Mouse (Mus musculus) lung, embryonic 16.5 days (tissue): ENCODE data around the gene Csrnp2. TPM values are rescaled to one million over a fixed set of nuclear protein-coding genes. Genes with fewer than 3 reads are reported as not detected.
"Not testable (repeated sequence)": the region's sequence is repeated elsewhere in the genome, so short reads cannot be mapped to it uniquely, and the experiment has no call there.

ENCODE experiments used
- ATAC-seq: fragments of 200-750 bp; cut with Nextera tagmentation; 2 replicates; pipeline ENCODE4 v1.8.0; 2017; ENCODE audit warnings: low read depth, mild to moderate bottlenecking, moderate library complexity
- H3K27ac ChIP-seq: fragments of 300-500 bp; sonication (generic); 2 replicates; pipeline ENCODE4 v1.5.1; 2014; ENCODE audit warnings: mild to moderate bottlenecking, control low read depth, low read length
- H3K27me3 ChIP-seq: fragments of 300-500 bp; sonication (generic); 2 replicates; pipeline ENCODE4 v1.6.1; 2014; ENCODE audit warnings: low read depth, low read length, mixed read lengths; ENCODE audit not compliant: control insufficient read depth, insufficient read depth
- H3K36me3 ChIP-seq: fragments of 300-500 bp; sonication (generic); 2 replicates; pipeline ENCODE4 v1.6.1; 2014; ENCODE audit warnings: low read length; ENCODE audit not compliant: control insufficient read depth, insufficient read depth
- H3K4me1 ChIP-seq: fragments of 300-500 bp; sonication (generic); replicated peaks from 2 replicates; pipeline ENCODE4 v1.6.1; 2014; ENCODE audit warnings: low read length, mixed read lengths; ENCODE audit not compliant: control insufficient read depth, insufficient read depth
- H3K4me2 ChIP-seq: fragments of 300-500 bp; sonication (generic); 2 replicates; pipeline ENCODE4 v1.6.1; 2014; ENCODE audit warnings: low read depth, low read length, control low read depth
- H3K4me3 ChIP-seq: fragments of 300-500 bp; sonication (generic); 2 replicates; pipeline ENCODE4 v1.5.1; 2014; ENCODE audit warnings: mild to moderate bottlenecking, low read length, control low read depth
- H3K9ac ChIP-seq: fragments of 300-500 bp; sonication (generic); 2 replicates; pipeline ENCODE4 v1.6.1; 2014; ENCODE audit warnings: low read length, control low read depth
- H3K9me3 ChIP-seq: fragments of 300-500 bp; sonication (generic); 2 replicates; pipeline ENCODE4 v1.6.1; 2016; ENCODE audit warnings: low read length; ENCODE audit not compliant: control insufficient read depth
- WGBS: fragments of 180-500 bp; shearing (Covaris S2); extraction: QIAGEN DNeasy Blood & Tissue Kit; methylation state at CpG from one replicate; pipeline ENCODE4 v1.1.7; 2014; 5-methylcytosine and 5-hydroxymethylcytosine counted together
- polyA plus RNA-seq: library from polyadenylated mRNA; unstranded; fragments of >200 nt; fragmentation: Nextera tagmentation; extraction: Ambion mirVana; gene quantifications from 2 replicates; pipeline ENCODE4 v1.2.1, GENCODE M21; 2015

The Csrnp2 gene
- polyA plus RNA-seq: 9.5 and 10.6 TPM in 2 replicates

DNA sequence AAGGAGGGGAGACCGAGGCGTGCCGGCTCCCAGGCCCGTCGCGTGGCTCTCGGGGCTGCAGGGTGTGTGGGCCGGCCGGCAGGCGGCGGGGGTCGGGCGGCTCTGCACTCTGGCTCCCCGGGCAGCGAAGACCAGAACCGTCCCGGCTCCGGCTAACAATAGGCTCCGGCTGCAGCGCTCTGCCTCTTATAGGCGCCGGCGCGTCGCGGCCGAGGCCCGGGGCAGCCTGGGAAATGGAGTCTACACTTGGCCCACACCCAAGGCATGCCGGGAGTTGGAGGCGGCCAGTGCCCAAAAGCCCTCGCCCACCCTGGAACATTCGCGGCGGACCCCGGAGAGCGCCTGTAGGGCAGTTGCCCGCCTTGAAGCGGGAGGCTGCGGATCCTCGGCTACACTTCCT is at the start of gene Csrnp2:
TSS of gene Csrnp2 (minus strand) at position 387 of the 400 bp plus-strand sequence.
- Histone ChIP-seq H3K36me3 (no peaks in the 10 kb centered on the region), H3K9me3 (no peaks in the 10 kb centered on the region), H3K27me3 (no peaks in the 10 kb centered on the region), H3K4me1 (peaks cover 34% of the 10 kb centered on the region), H3K4me3 (peak within 1 kb of the TSS; percentile 87), H3K9ac (peak within 1 kb of the TSS; percentile 95), H3K27ac (peak within 1 kb of the TSS; percentile 87), H3K4me2 (peak within 1 kb of the TSS; percentile 95)
- peak; percentile 99 for ATAC-seq
- WGBS: under 1% methylated on average over 38 of the region's 40 CpGs

GRCm38 (mm10) chr15:100543651-100544030 is 48.4 kb upstream of the Csrnp2 start:
- H3K27ac ChIP-seq, H3K9me3 ChIP-seq, H3K9ac ChIP-seq, H3K4me3 ChIP-seq, H3K27me3 ChIP-seq, H3K36me3 ChIP-seq, H3K4me1 ChIP-seq, ATAC-seq, H3K4me2 ChIP-seq: not testable (repeated sequence)
- WGBS: 98% methylated on average over 14 of the region's 14 CpGs

- not testable (repeated sequence) for H3K27me3 ChIP-seq, H3K9ac ChIP-seq, H3K4me2 ChIP-seq, H3K9me3 ChIP-seq, ATAC-seq, H3K4me1 ChIP-seq, H3K36me3 ChIP-seq, H3K27ac ChIP-seq, H3K4me3 ChIP-seq
- WGBS: 95% methylated on average over 25 of the region's 28 CpGs
Observed at GRCm38 (mm10) chr15:100542876-100543650, 47.8 kb upstream of the Csrnp2 start.

- H3K27me3 ChIP-seq: no peaks in the 10 kb centered on the region
- H3K9me3 ChIP-seq: no peaks in the 10 kb centered on the region; the same call in 1 of the 2 replicates
- H3K4me3 ChIP-seq: no peak overlapping the region
- H3K27ac ChIP-seq: no peak overlapping the region
- 86% methylated on average over 4 of the region's 4 CpGs for WGBS
- ATAC-seq: no peak
- H3K36me3 ChIP-seq: no peaks in the 10 kb centered on the region; the same call in 1 of the 2 replicates
- H3K9ac ChIP-seq: no peak overlapping the region
- H3K4me1 ChIP-seq: no peaks in the 10 kb centered on the region
- H3K4me2 ChIP-seq: no peak overlapping the region
Observed at GRCm38 (mm10) chr15:100541426-100541825, 46.1 kb upstream of the Csrnp2 start.

GRCm38 (mm10) chr15:100541001-100541400 is 45.7 kb upstream of the Csrnp2 start:
- H3K27ac ChIP-seq, ATAC-seq, H3K9ac ChIP-seq, H3K9me3 ChIP-seq, H3K27me3 ChIP-seq, H3K36me3 ChIP-seq, H3K4me3 ChIP-seq, H3K4me1 ChIP-seq, H3K4me2 ChIP-seq: not testable (repeated sequence)
- WGBS: 70% methylated on average over 1 of the region's 1 CpGs

- WGBS: 91% methylated on average over 9 of the region's 9 CpGs
- no peak overlapping the region for H3K27ac ChIP-seq
- no peak for ATAC-seq
- H3K36me3 ChIP-seq: no peaks in the 10 kb centered on the region; the same call in 1 of the 2 replicates
- no peaks in the 10 kb centered on the region for H3K4me1 ChIP-seq
- no peak overlapping the region for H3K9ac ChIP-seq
- H3K27me3 ChIP-seq: no peaks in the 10 kb centered on the region
- H3K9me3 ChIP-seq: no peaks in the 10 kb centered on the region
- no peak overlapping the region for H3K4me2 ChIP-seq
- H3K4me3 ChIP-seq: no peak overlapping the region
Observed at GRCm38 (mm10) chr15:100539411-100539810, 44.1 kb upstream of the Csrnp2 start.

- no peak overlapping the region for H3K27ac ChIP-seq
- no peaks in the 10 kb centered on the region for H3K9me3 ChIP-seq
- no peak overlapping the region for H3K9ac ChIP-seq
- H3K4me3 ChIP-seq: no peak overlapping the region
- 83% methylated on average over 6 of the region's 6 CpGs for WGBS
- no peaks in the 10 kb centered on the region for H3K27me3 ChIP-seq
- no peaks in the 10 kb centered on the region for H3K36me3 ChIP-seq
- ATAC-seq: no peak
- H3K4me2 ChIP-seq: no peak overlapping the region
- H3K4me1 ChIP-seq: no peaks in the 10 kb centered on the region
Observed at GRCm38 (mm10) chr15:100537913-100538312, 42.6 kb upstream of the Csrnp2 start.

- Histone ChIP-seq H3K9ac (no peak overlapping the region), H3K36me3 (peaks cover 3% of the 10 kb centered on the region; the same call in 1 of the 2 replicates), H3K4me3 (no peak overlapping the region), H3K27me3 (no peaks in the 10 kb centered on the region), H3K4me1 (no peaks in the 10 kb centered on the region), H3K27ac (no peak overlapping the region), H3K9me3 (no peaks in the 10 kb centered on the region), H3K4me2 (no peak overlapping the region)
- ATAC-seq: no peak
- 47% methylated on average over 5 of the region's 5 CpGs for WGBS
Observed at GRCm38 (mm10) chr15:100527900-100528299, 32.6 kb upstream of the Csrnp2 start.

DNA sequence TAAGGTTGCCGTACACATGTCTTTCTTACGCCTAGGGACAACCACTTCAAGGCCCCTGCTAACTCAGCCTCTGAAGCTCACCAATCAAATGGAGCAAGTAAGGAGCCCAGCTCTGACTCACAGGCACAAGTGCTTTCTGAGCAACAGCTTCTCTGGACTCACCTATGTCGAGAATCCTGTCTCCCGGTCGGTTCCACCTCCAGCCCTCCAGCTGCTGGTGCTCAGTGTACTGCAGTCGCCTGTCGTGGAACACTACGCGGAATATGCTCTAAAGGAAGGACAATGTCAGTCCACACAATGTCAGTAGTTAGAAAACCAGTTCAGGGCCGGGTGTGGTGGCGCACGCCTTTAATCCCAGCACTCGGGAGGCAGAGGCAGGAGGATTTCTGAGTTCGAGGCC is 30.1 kb upstream of the Csrnp2 start:
- ATAC-seq: no peak
- Histone ChIP-seq H3K4me3 (no peak overlapping the region), H3K4me1 (no peaks in the 10 kb centered on the region), H3K4me2 (no peak overlapping the region), H3K27me3 (no peaks in the 10 kb centered on the region), H3K36me3 (peaks cover 10% of the 10 kb centered on the region; the same call in 1 of the 2 replicates), H3K9me3 (no peaks in the 10 kb centered on the region), H3K9ac (no peak overlapping the region), H3K27ac (no peak overlapping the region)
- 94% methylated on average over 14 of the region's 14 CpGs for WGBS
